Mouse (Mus musculus) G1E (cell line): ENCODE results near the gene Orm2. TPM values are rescaled to one million over a fixed set of nuclear protein-coding genes. Genes with fewer than 3 reads are reported as not detected.

Experiments used
- ATAC-seq: 2 replicates; pipeline ENCODE4 v1.8.0; 2016; ENCODE audit warnings: mild to moderate bottlenecking; ENCODE audit not compliant: insufficient number of reproducible peaks, poor library complexity, low FRiP score, severe bottlenecking; ENCODE audit errors: extremely low read depth
- DNase-seq: peaks from one replicate; pipeline ENCODE4 v3.0.0; 2012; ENCODE audit warnings: low spot score
- H3K27me3 ChIP-seq: 2 replicates; pipeline ENCODE4 v1.6.1; 2012; ENCODE audit warnings: mild to moderate bottlenecking, low read length, inconsistent platforms; ENCODE audit not compliant: insufficient read depth
- H3K36me3 ChIP-seq: replicated peaks from 2 replicates; pipeline ENCODE3; 2012; ENCODE audit warnings: mild to moderate bottlenecking, inconsistent platforms
- H3K4me1 ChIP-seq: 2 replicates; pipeline ENCODE4 v1.6.1; 2012; ENCODE audit warnings: low read depth, low read length, inconsistent platforms, mixed read lengths; ENCODE audit not compliant: insufficient read depth
- H3K4me3 ChIP-seq: 2 replicates; pipeline ENCODE4 v1.5.1; 2012; ENCODE audit warnings: low read depth, mild to moderate bottlenecking, inconsistent platforms, low read length, moderate library complexity, mixed read lengths
- H3K9me3 ChIP-seq: replicated peaks from 2 replicates; pipeline ENCODE4 v1.6.1; 2012; ENCODE audit warnings: inconsistent platforms
- CTCF ChIP-seq: IDR thresholded peaks from 2 replicates; pipeline ENCODE4 v1.5.1; 2012; ENCODE audit warnings: low read depth, low read length, inconsistent platforms, mixed read lengths
- GATA1 ChIP-seq: IDR thresholded peaks from 2 replicates; pipeline ENCODE4 v1.6.1; 2012; ENCODE audit warnings: borderline replicate concordance, low read length, inconsistent platforms, mixed read lengths
- GATA2 ChIP-seq: IDR thresholded peaks from 2 replicates; pipeline ENCODE4 v1.6.1; 2012; ENCODE audit warnings: low read depth, low read length, inconsistent platforms, borderline replicate concordance
- POLR2AphosphoS5 ChIP-seq: IDR thresholded peaks from 2 replicates; pipeline ENCODE4 v1.6.1; 2012; ENCODE audit warnings: low read depth, low read length, inconsistent platforms; ENCODE audit not compliant: insufficient replicate concordance
- TAL1 ChIP-seq: conservative IDR thresholded peaks from 2 replicates; pipeline ENCODE4 v1.6.1; 2012; ENCODE audit warnings: low read depth, low read length, inconsistent platforms, mixed read lengths
- polyA plus RNA-seq: library from polyadenylated mRNA; stranded (reverse); fragments of >175 nt; gene quantifications from 2 replicates; pipeline ENCODE4 v1.2.3, GENCODE M21; 2012
- total RNA-seq, 2 experiments: library from RNA; stranded (forward) in 1 of 2; stranded (reverse) in 1 of 2; fragments of 200-1000 nt in 1 of 2; fragments of >200 nt in 1 of 2; fragmentation: Nextera tagmentation in 1 of 2; gene quantifications; 2 replicates each; pipeline ENCODE4 v1.2.3; 2014 to 2017

Orm2 gene
- total and polyA plus RNA-seq, 3 experiments = not detected

- no peak for DNase-seq
- no peak for TF ChIP-seq CTCF
- TF ChIP-seq GATA2 = no peak
- TF ChIP-seq POLR2AphosphoS5 = no peak
- no peak for TF ChIP-seq GATA1
- Histone ChIP-seq H3K4me1 (no peaks in the 10 kb centered on the region), H3K36me3 (no peaks in the 10 kb centered on the region), H3K27me3 (no peaks in the 10 kb centered on the region), H3K9me3 (peaks cover 79% of the 10 kb centered on the region), H3K4me3 (no peak overlapping the region)
- no peak for ATAC-seq
Measured at GRCm38 (mm10) chr4:63408649-63409048, 46.4 kb downstream of the Orm2 start.

- Histone ChIP-seq H3K36me3 (no peaks in the 10 kb centered on the region), H3K4me1 (no peaks in the 10 kb centered on the region), H3K9me3 (peaks cover 79% of the 10 kb centered on the region), H3K4me3 (no peak overlapping the region), H3K27me3 (no peaks in the 10 kb centered on the region)
- no peak for TF ChIP-seq GATA1
- TF ChIP-seq GATA2 = no peak
- no peak for DNase-seq
- ATAC-seq = no peak
Measured at GRCm38 (mm10) chr4:63409317-63409907, 47.2 kb downstream of the Orm2 start.

GRCm38 (mm10) chr4:63409908-63410582, 47.8 kb downstream of the Orm2 start:
- DNase-seq (no peak), ATAC-seq (no peak)
- no peaks in the 10 kb centered on the region for H3K27me3 ChIP-seq
- H3K4me1 ChIP-seq = no peaks in the 10 kb centered on the region
- peaks cover 78% of the 10 kb centered on the region for H3K9me3 ChIP-seq
- H3K4me3 ChIP-seq = no peak overlapping the region; the same call in 1 of the 2 replicates
- H3K36me3 ChIP-seq = no peaks in the 10 kb centered on the region
- TF ChIP-seq TAL1 (no peak), GATA1 (no peak), CTCF (no peak), POLR2AphosphoS5 (no peak), GATA2 (no peak)

- TF ChIP-seq GATA2 (no peak), POLR2AphosphoS5 (no peak), TAL1 (no peak), GATA1 (no peak), CTCF (no peak)
- Histone ChIP-seq H3K4me3 (no peak overlapping the region; the same call in 1 of the 2 replicates), H3K36me3 (no peaks in the 10 kb centered on the region), H3K4me1 (no peaks in the 10 kb centered on the region), H3K27me3 (no peaks in the 10 kb centered on the region), H3K9me3 (peaks cover 78% of the 10 kb centered on the region)
- ATAC-seq = no peak
- DNase-seq = no peak
Measured at GRCm38 (mm10) chr4:63410583-63410934, 48.3 kb downstream of the Orm2 start.

GRCm38 (mm10) chr4:63411222-63411621, 49.0 kb downstream of the Orm2 start:
- no peak for DNase-seq
- Histone ChIP-seq H3K4me1 (no peaks in the 10 kb centered on the region), H3K9me3 (peaks cover 78% of the 10 kb centered on the region), H3K27me3 (no peaks in the 10 kb centered on the region), H3K4me3 (no peak overlapping the region), H3K36me3 (no peaks in the 10 kb centered on the region)
- ATAC-seq = no peak
- TF ChIP-seq TAL1 (no peak), GATA2 (no peak), CTCF (no peak), POLR2AphosphoS5 (no peak), GATA1 (no peak)

GRCm38 (mm10) chr4:63414951-63415350, 52.7 kb downstream of the Orm2 start:
- H3K9me3 ChIP-seq = peaks cover 82% of the 10 kb centered on the region
- DNase-seq = no peak
- TF ChIP-seq GATA2 = no peak
- no peak for TF ChIP-seq GATA1
- no peak for TF ChIP-seq TAL1
- TF ChIP-seq CTCF = no peak
- TF ChIP-seq POLR2AphosphoS5 = no peak
- H3K4me3 ChIP-seq = no peak overlapping the region
- ATAC-seq = no peak
- H3K36me3 ChIP-seq = no peaks in the 10 kb centered on the region
- H3K4me1 ChIP-seq = no peaks in the 10 kb centered on the region
- no peaks in the 10 kb centered on the region for H3K27me3 ChIP-seq

Other genes with a start within 250 kb of the Orm2 start
- not detected in 2 replicates for gene Ambp, start 207.7 kb upstream of the Orm2 start, total RNA-seq (2014; fragmentation: Nextera tagmentation)
- not detected in 2 replicates for gene Ambp, start 207.7 kb upstream of the Orm2 start, total RNA-seq (2017)
- not detected in 2 replicates for gene Ambp, start 207.7 kb upstream of the Orm2 start, polyA plus RNA-seq
- not detected in 2 replicates for gene Kif12, start 190.3 kb upstream of the Orm2 start, total RNA-seq (2014; fragmentation: Nextera tagmentation)
- 0.06 TPM in 1 of 2 replicates, not detected in the other for gene Kif12, start 190.3 kb upstream of the Orm2 start, total RNA-seq (2017)
- gene Kif12, start 190.3 kb upstream of the Orm2 start, polyA plus RNA-seq = not detected in 2 replicates
- gene Col27a1, start 148.4 kb upstream of the Orm2 start, total RNA-seq (2014; fragmentation: Nextera tagmentation) = not detected in 2 replicates
- gene Col27a1, start 148.4 kb upstream of the Orm2 start, total RNA-seq (2017) = under 0.01 and 0.16 TPM in 2 replicates
- gene Col27a1, start 148.4 kb upstream of the Orm2 start, polyA plus RNA-seq = not detected in 2 replicates
- not detected in 2 replicates for gene Orm1, start 17.9 kb upstream of the Orm2 start, total RNA-seq (2014; fragmentation: Nextera tagmentation)
- gene Orm1, start 17.9 kb upstream of the Orm2 start, total RNA-seq (2017) = not detected in 2 replicates
- not detected in 2 replicates for gene Orm1, start 17.9 kb upstream of the Orm2 start, polyA plus RNA-seq
- gene Orm3, start 6.3 kb upstream of the Orm2 start, total RNA-seq (2014; fragmentation: Nextera tagmentation) = not detected in 2 replicates
- not detected in 2 replicates for gene Orm3, start 6.3 kb upstream of the Orm2 start, total RNA-seq (2017)
- gene Orm3, start 6.3 kb upstream of the Orm2 start, polyA plus RNA-seq = not detected in 2 replicates
- gene Akna, start 40.9 kb downstream of the Orm2 start, total RNA-seq (2014; fragmentation: Nextera tagmentation) = 1.1 TPM in 1 of 2 replicates, not detected in the other
- under 0.01 and 0.11 TPM in 2 replicates for gene Akna, start 40.9 kb downstream of the Orm2 start, total RNA-seq (2017)
- gene Akna, start 40.9 kb downstream of the Orm2 start, polyA plus RNA-seq = 0.01 TPM in 2 replicates
- not detected in 2 replicates for gene Whrn, start 133.5 kb downstream of the Orm2 start, total RNA-seq (2014; fragmentation: Nextera tagmentation)
- 0.12 and 0.38 TPM in 2 replicates for gene Whrn, start 133.5 kb downstream of the Orm2 start, total RNA-seq (2017)
- gene Whrn, start 133.5 kb downstream of the Orm2 start, polyA plus RNA-seq = not detected in 2 replicates
- gene Atp6v1g1, start 182.3 kb downstream of the Orm2 start, total RNA-seq (2014; fragmentation: Nextera tagmentation) = 116 and 120 TPM in 2 replicates
- 220 and 233 TPM in 2 replicates for gene Atp6v1g1, start 182.3 kb downstream of the Orm2 start, total RNA-seq (2017)
- gene Atp6v1g1, start 182.3 kb downstream of the Orm2 start, polyA plus RNA-seq = 128 and 147 TPM in 2 replicates
- 3.4 and 4.9 TPM in 2 replicates for gene Tmem268, start 196.3 kb downstream of the Orm2 start, total RNA-seq (2014; fragmentation: Nextera tagmentation)
- gene Tmem268, start 196.3 kb downstream of the Orm2 start, total RNA-seq (2017) = 9.7 and 12.8 TPM in 2 replicates
- 3.4 and 3.5 TPM in 2 replicates for gene Tmem268, start 196.3 kb downstream of the Orm2 start, polyA plus RNA-seq
- gene Gm11213, start 242.8 kb downstream of the Orm2 start, total RNA-seq (2014; fragmentation: Nextera tagmentation) = not detected in 2 replicates
- gene Gm11213, start 242.8 kb downstream of the Orm2 start, total RNA-seq (2017) = not detected in 2 replicates
- not detected in 2 replicates for gene Gm11213, start 242.8 kb downstream of the Orm2 start, polyA plus RNA-seq